Mouse (Mus musculus) testis, adult 2 months (tissue): ENCODE data around the gene Zcchc2. TPM values are rescaled to one million over a fixed set of nuclear protein-coding genes. Genes with fewer than 3 reads are reported as not detected.

ENCODE experiments used
- H3K27ac ChIP-seq: fragments of 200-500 bp; 2 replicates; pipeline ENCODE4 v1.5.1; 2012; ENCODE audit warnings: low read depth, low read length; ENCODE audit not compliant: control insufficient read depth, insufficient read depth
- H3K27me3 ChIP-seq: fragments of 200-500 bp; 2 replicates; pipeline ENCODE4 v1.6.1; 2012; ENCODE audit warnings: mild to moderate bottlenecking, low read length, moderate library complexity; ENCODE audit not compliant: control insufficient read depth, insufficient read depth
- H3K36me3 ChIP-seq: fragments of 200-500 bp; 2 replicates; pipeline ENCODE4 v1.6.1; 2012; ENCODE audit warnings: mild to moderate bottlenecking, low read length; ENCODE audit not compliant: control insufficient read depth, insufficient read depth
- H3K4me1 ChIP-seq: fragments of 200-500 bp; 2 replicates; pipeline ENCODE4 v1.6.1; 2012; ENCODE audit warnings: low read length; ENCODE audit not compliant: control insufficient read depth, insufficient read depth
- H3K4me3 ChIP-seq: fragments of 200-500 bp; 2 replicates; pipeline ENCODE4 v1.5.1; 2012; ENCODE audit warnings: low read depth, mild to moderate bottlenecking, low read length, moderate library complexity, mixed read lengths; ENCODE audit not compliant: control insufficient read depth
- CTCF ChIP-seq: fragments of 200-500 bp; IDR thresholded peaks from 2 replicates; pipeline ENCODE4 v1.5.1; 2012; ENCODE audit warnings: low read depth, mild to moderate bottlenecking, inconsistent platforms, low read length, moderate library complexity; ENCODE audit not compliant: control insufficient read depth, insufficient read depth, insufficient replicate concordance
- POLR2A ChIP-seq: fragments of 200-500 bp; IDR thresholded peaks from 2 replicates; pipeline ENCODE4 v1.6.1; 2012; ENCODE audit warnings: low read depth, mild to moderate bottlenecking, inconsistent platforms, low read length, moderate library complexity; ENCODE audit not compliant: control insufficient read depth
- polyA plus RNA-seq: library from polyadenylated mRNA; depleted of rRNA; stranded (reverse); fragments of >200 nt; gene quantifications from 2 replicates; pipeline ENCODE4 v1.2.3, GENCODE M21; 2012

Gene Zcchc2
- polyA plus RNA-seq, 1 experiment: 55.9 TPM

DNA sequence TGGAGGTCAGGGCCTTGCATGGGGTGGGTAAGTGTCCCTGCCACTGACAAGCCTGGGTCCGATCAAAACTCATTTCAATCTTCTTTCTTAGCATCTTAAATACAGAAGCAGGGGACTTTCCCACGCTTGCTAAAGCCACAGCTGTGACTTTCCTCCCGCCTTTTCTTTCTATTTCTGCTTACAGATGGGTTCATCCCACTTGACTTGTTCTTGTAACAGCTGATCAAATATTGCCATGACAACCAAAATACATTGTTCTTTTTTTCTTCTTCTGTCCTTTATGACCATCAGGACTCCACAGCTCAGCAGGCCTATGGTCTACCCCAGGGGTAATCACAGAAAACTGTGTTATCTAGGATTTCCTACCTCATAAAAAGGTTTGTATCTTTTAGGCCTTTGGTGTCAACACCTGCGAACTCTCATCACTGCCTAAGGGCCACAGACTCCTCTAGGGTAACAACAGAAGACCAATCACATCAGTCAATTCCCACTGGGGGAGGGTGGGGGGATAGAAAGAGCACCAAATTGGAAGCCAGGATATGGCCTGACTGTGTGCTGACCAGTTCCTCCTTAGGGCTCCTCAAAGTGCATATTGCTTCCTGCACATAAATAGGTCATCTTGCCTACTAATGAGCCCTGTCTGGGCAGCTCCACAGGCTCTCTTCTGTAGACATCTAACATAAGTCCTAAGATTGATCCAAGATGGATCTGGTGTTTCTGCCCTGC is 71.1 kb downstream of the Zcchc2 start:
- no peak for TF ChIP-seq POLR2A
- TF ChIP-seq CTCF: no peak

DNA sequence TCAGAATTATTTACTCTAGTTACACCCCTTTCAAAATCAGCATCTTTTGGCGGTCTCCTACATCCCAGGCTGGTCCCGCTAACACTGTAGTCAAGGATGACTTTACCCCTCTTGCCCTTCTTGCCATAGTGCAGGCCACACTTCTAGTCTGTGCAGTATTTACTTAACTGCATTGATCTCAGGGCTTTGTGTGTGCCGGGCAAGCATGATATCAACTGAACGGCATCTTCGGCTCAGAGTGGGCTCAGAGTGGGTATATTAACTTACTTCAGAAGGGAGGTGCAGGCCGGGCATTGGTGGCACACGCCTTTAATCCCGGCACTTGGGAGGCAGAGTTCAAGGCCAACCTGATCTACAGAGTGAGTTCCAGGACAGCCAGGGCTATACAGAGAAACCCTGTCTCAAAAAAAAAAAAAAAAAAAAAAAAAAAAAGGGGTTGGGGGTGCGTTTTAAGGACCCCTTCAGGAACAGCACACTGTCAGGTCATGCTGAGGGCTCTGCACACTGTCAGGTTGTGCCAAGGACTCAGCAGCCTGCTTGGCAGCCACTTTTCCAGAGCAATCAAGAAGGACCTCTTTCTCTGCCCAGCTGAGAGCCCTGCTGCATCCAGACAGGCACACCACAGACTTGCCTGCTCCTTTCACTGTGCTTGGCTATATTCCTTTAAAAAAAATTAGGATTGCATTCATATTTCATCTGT is 72.8 kb downstream of the Zcchc2 start:
- Histone ChIP-seq H3K4me3 (no peak overlapping the region), H3K36me3 (no peaks in the 10 kb centered on the region), H3K4me1 (no peaks in the 10 kb centered on the region), H3K27me3 (no peaks in the 10 kb centered on the region), H3K27ac (no peak overlapping the region)
- TF ChIP-seq POLR2A (no peak), CTCF (no peak)

More for the DNA sequence above, 71.1 kb downstream of the Zcchc2 start:
- Histone ChIP-seq H3K27ac (no peak overlapping the region), H3K27me3 (no peaks in the 10 kb centered on the region), H3K4me1 (no peaks in the 10 kb centered on the region), H3K4me3 (no peak overlapping the region), H3K36me3 (no peaks in the 10 kb centered on the region)

DNA sequence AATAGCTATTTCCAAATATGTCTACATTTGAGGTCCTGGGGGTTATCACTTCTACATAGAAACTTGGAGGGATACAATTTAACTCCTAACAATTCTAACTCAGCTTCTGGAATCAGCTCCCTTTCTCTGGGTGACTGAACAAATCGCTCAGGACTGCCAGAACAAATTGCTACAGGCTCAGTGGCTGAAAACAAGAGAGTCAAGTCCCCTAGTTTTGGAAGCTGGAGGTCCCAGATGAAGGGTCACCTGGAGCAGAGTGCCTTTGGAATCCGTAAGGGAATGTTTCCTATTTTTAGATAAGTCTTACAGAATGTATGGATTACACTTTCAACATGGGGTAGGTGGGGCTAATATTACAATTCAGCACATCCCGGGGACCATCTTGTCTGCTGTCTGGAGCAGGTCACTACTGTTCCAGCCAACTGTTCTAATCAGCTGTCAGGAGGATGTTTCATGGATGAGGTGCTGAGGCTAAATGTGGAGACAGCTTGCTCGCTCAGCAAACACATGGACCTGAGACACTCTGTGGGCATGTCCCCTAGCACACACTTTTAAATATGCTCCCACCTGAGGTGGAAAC is 73.5 kb downstream of the Zcchc2 start:
- Histone ChIP-seq H3K4me3 (no peak overlapping the region), H3K4me1 (no peaks in the 10 kb centered on the region), H3K27ac (no peak overlapping the region), H3K36me3 (no peaks in the 10 kb centered on the region), H3K27me3 (no peaks in the 10 kb centered on the region)
- no peak for TF ChIP-seq POLR2A
- TF ChIP-seq CTCF: no peak

DNA sequence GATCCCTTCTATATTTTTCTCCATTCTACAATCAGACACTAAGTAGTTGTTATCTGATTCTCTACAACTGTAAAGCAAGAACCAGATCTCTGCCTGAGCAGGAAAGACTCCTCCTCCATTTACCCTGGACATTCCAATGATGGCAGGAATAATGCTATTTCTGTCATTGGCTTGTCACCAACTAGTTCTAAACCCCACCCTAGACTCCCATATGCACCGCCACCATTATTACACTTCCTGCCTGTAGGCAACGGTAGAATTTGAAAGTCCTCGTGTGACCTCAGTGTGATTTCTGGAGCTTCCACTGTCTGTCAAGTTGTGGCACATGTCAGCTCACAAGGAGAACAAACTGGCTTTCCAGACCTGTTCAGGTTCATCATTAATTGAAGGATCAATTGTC is 74.1 kb downstream of the Zcchc2 start:
- no peaks in the 10 kb centered on the region for H3K27me3 ChIP-seq

DNA sequence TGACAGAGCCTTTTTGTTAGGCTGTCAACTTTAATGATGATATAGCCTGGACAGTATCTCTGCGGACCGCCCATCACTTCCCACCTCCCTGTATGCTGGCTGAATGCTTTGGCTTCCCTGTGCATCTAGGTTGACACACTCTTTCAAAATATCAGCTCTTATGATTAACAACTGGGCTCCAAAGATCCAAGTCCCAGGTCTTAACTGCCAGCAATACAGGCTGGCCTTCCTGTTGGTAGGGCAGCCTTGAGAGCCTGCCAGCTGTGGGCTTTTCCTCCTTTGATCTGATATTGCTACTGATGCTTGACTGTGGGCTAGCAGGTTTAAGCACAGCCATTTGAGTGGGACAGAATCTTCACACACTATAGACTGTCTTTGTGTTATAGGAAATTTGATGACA is 74.5 kb downstream of the Zcchc2 start:
- H3K4me1 ChIP-seq: no peaks in the 10 kb centered on the region
- no peaks in the 10 kb centered on the region for H3K36me3 ChIP-seq
- no peak overlapping the region for H3K27ac ChIP-seq
- TF ChIP-seq POLR2A (no peak), CTCF (no peak)
- no peak overlapping the region for H3K4me3 ChIP-seq
- no peaks in the 10 kb centered on the region for H3K27me3 ChIP-seq

More for the DNA sequence above, 74.1 kb downstream of the Zcchc2 start:
- Histone ChIP-seq H3K4me1 (no peaks in the 10 kb centered on the region), H3K36me3 (no peaks in the 10 kb centered on the region), H3K4me3 (no peak overlapping the region), H3K27ac (no peak overlapping the region)
- TF ChIP-seq POLR2A (no peak), CTCF (no peak)

DNA sequence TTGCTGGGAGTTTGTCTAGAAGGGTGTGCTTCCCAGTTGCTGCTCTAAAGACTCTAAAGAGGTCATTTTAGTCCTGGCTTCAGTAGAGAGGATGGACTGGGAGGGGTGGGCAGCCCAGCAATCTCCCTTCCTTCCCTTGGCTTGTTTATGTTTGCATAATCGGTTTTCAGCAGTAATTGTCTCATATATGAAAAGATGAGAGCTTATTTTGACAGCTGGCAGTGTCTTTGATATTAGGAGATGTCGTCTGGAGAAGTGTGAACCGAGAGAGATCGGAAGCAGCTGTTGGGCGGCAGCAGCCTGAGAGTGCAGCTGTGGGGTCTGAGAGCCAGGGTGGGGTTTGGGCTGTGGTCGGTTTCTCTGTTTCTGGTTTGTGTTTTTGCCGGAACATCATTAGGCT is 75.5 kb downstream of the Zcchc2 start:
- no peaks in the 10 kb centered on the region for H3K27me3 ChIP-seq
- H3K4me3 ChIP-seq: no peak overlapping the region
- no peaks in the 10 kb centered on the region for H3K4me1 ChIP-seq
- H3K27ac ChIP-seq: no peak overlapping the region
- no peak for TF ChIP-seq CTCF
- TF ChIP-seq POLR2A: no peak
- no peaks in the 10 kb centered on the region for H3K36me3 ChIP-seq

DNA sequence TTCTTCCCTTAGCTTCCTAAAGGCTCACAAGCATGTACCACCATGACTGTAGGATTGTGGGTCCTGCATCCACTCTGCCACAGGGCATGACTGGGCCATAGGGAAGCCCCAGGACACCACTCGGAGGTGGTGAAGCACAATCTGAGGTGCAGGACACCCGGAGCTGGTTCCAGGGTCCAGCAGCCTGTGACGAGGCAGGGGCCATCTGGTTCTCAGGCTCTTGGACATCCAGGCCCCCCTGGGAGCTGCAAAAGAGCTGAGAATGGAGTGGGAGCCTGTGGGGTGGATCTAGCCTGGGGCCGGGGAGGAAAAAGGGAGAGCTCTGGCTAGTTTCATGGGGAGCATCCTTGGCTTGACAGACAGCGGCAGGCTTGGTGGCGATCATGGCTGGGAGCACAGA is 77.1 kb downstream of the Zcchc2 start:
- Histone ChIP-seq H3K4me3 (no peak overlapping the region), H3K4me1 (0 out of 2 replicates have a peak, but pooled peaks cover 2% of the 10 kb centered on the region), H3K36me3 (no peaks in the 10 kb centered on the region), H3K27ac (no peak overlapping the region), H3K27me3 (no peaks in the 10 kb centered on the region)
- TF ChIP-seq POLR2A (no peak), CTCF (no peak)
